Mouse (Mus musculus): ENCODE measurements around the gene Brpf3. TPM values are rescaled to one million over a fixed set of nuclear protein-coding genes. Genes with fewer than 3 reads are reported as not detected.
"Not testable (repeated sequence)": the region's sequence is repeated elsewhere in the genome, so short reads cannot be mapped to it uniquely, and the experiment has no call there.

Brpf3 gene
- total RNA-seq, 2 experiments from 2014 or later, result 23.1 to 24.6 TPM

DNA sequence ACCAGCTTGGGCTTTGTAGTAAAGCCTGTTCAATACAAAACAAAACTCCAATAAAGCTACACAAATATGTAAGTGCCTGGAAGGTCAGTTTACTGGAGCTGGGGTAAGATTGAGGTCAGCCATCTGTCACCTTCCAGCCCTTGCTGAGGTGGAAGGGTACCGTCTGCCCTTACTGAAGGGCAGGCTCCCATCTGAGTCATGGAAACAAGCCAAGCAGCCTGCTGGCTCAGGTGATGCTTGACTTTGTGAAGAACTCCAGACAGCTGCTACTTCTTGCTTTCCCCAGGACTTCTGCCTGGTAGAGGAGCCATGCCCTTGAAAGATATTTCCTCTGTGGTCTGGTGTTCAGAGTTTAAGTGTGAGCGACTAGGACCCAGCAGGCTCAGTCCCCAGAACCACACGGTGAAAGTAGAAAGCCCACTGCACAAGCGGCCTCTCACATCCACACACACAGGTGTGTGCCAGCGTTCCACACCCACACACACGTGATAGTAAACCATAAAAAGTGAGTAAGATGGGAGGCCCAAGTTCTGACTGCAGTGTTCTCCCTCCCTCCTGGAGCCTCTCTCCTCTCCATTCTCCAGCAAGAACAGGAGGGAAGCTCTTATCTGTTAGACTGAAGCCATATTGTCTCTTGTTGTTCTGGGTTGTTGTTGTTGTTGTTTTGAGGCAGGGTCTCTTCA lies 24.6 kb downstream of the Brpf3 start:
- DNase-seq (ENCODE audit: low spot score in 2 of 2), result no peak

- DNase-seq (ENCODE audit: low spot score in 2 of 2), result no peak
Measured at GRCm38 (mm10) chr17:28827665-28828231, 26.9 kb downstream of the Brpf3 start.

DNA sequence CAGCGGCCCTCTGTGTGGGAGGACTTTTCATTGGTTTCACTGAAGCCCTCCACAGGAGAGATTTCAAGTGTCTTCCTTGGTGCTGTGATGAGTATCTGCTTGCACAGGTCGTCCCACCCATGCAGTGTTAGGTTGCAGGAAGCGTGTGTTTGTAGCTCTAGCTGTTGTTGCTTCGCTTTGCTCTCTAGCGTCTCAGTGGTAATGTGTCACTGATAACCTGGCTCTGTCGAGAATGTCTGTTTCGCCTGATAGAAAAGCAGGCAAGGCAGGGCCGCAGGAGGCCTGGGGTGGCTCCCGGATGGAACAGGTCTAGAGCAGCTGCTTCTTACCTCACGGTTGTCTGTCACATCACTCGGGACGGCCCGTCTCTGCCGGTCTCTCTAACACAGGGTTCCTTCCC lies 28.2 kb downstream of the Brpf3 start:
- DNase-seq (ENCODE audit: low spot score in 2 of 2), result no peak

GRCm38 (mm10) chr17:28831065-28831464 lies 30.2 kb downstream of the Brpf3 start:
- no peak for DNase-seq (ENCODE audit: low spot score in 2 of 2)

- no peak for DNase-seq (ENCODE audit: low spot score in 2 of 2)
Measured at GRCm38 (mm10) chr17:28832040-28832439, 31.1 kb downstream of the Brpf3 start.

DNA sequence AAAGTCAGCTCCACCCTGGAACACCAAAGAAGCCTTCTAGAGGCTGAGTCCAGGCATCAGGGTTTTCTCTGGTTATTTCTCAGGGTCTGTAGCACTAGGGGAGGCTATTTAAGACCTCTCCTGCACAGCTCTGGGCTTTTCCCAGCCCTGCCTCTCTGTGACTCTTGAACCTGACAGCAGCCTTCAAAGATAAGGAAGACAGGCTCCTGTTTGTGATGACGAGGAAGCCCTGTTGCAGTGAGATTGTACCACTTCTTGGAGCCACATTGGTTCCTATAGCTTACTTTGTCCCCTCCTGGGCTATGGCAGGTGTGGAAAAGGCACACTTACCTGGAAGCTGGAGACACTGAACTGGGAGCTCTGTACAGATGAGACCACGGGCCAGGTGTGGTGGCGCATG lies 32.0 kb downstream of the Brpf3 start:
- DNase-seq (ENCODE audit: low spot score in 2 of 2), result no peak

GRCm38 (mm10) chr17:28834676-28835075 lies 33.8 kb downstream of the Brpf3 start:
- DNase-seq (ENCODE audit: low spot score in 2 of 2), result no peak

DNA sequence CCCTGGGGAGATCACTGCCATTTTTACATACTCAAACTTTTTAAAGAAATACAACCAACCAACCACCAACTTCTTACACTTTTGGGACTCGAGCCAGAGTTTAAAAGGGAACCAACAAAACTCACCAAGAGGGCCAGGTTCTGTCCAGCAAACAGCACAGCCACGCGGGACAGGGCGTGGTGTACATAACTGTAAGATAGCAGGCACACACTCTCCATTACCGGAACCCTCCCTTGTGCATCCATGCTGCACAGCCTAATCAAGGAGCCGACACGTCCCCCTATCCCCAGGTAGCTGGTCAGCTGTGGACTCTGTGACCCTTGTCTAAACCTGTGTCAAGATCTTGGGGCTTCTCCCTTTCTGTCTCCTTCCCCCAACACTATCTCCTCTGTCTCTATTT lies 37.0 kb downstream of the Brpf3 start:
- DNase-seq (ENCODE audit: low spot score in 2 of 2), result no peak

- not testable (repeated sequence) for DNase-seq (ENCODE audit: low spot score in 2 of 2)
Measured at GRCm38 (mm10) chr17:28841947-28842346, 41.1 kb downstream of the Brpf3 start.

DNA sequence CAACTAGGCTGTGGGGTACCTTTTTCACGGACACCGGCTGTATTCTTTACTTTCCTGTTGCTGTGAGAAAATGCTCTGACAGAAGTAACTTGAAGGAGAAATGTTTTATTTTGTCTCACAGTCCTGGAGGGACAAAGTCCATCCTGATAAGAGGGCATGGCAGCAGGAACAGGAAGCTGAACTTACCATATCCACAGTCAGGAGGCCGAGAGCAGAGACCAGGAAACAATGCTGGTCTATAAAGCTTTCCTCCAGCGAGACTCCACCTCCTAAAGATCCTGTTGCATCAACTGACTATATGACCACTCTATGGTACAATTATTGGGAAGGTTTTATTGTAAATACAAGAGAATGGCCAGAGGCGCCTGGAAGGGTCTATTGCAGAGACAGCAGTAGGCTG lies 42.8 kb downstream of the Brpf3 start:
- no peak for DNase-seq (ENCODE audit: low spot score in 2 of 2)

- DNase-seq (ENCODE audit: low spot score in 2 of 2), result no peak
Measured at GRCm38 (mm10) chr17:28846974-28847617, 46.2 kb downstream of the Brpf3 start.

DNA sequence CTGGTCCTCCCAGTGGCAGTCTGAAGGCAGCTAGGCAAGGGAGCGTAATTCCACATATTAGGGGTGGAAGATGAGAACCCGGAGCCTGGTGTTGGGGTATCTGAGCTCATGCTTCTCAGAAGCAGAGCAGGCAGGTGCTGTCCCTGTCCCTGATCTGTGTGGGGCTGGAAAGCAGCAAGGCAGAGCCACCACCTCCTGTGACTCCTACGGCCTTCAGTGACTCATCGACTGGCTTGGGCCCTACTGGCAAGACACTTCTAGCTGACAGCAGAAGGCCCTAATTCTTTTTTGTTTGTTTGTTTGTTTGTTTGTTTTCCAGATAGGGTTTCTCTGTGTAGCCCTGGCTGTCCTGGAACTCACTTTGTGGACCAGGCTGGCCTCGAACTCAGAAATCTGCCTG lies 49.6 kb downstream of the Brpf3 start:
- no peak for DNase-seq (ENCODE audit: low spot score in 2 of 2)

- DNase-seq (ENCODE audit: low spot score in 2 of 2), result no peak
Measured at GRCm38 (mm10) chr17:28854377-28854776, 53.5 kb downstream of the Brpf3 start.

GRCm38 (mm10) chr17:28855166-28855885 lies 54.4 kb downstream of the Brpf3 start:
- no peak for DNase-seq (ENCODE audit: low spot score in 2 of 2)

DNA sequence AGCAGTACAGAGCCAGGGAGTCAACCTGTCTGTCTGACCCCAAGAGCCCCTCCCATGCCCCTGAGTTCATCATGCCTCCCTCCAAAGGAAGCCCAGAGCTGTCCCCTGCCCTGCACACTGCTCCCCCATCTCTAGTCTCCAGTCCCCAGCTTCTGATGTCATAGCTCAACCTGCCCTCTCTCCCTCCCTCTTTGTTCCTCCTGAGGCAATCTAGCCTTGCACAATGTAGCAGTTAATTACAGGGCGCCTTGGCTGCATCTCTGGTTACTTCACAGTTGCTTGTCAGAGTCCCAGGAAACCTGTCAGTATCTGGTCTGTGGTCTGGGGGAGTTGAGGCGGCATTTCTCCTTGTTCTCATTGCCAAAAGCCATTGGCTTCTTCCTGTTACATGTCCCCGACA lies 55.1 kb downstream of the Brpf3 start:
- no peak for DNase-seq (ENCODE audit: low spot score in 2 of 2)

- DNase-seq (ENCODE audit: low spot score in 2 of 2), result no peak
Measured at GRCm38 (mm10) chr17:28858205-28858604, 57.3 kb downstream of the Brpf3 start, which contains the start of gene Pnpla1. Pnpla1 (plus strand) TSS chr17:28858411.

GRCm38 (mm10) chr17:28863926-28864325 lies 63.0 kb downstream of the Brpf3 start:
- DNase-seq (ENCODE audit: low spot score in 2 of 2), result no peak

DNA sequence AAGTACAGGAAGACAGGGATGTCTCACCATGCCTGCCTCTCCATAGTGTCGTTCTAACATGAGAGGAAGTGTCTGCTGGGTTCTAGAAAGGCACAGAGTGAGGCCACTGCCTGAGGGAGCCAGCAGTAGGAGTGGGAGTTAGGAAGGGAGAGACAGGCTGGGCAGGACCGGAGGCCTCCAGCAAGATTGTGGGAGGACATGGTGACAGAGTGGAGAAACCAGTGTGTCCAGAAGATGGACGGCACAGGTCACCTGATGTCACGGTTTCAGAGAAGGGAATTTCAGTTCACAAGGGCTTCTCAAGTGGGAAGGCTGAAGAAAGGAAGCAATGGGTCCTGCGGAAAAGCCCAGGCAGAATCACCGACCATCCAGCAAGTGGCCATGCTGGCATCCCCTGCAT lies 63.6 kb downstream of the Brpf3 start:
- no peak for DNase-seq (ENCODE audit: low spot score in 2 of 2)

DNA sequence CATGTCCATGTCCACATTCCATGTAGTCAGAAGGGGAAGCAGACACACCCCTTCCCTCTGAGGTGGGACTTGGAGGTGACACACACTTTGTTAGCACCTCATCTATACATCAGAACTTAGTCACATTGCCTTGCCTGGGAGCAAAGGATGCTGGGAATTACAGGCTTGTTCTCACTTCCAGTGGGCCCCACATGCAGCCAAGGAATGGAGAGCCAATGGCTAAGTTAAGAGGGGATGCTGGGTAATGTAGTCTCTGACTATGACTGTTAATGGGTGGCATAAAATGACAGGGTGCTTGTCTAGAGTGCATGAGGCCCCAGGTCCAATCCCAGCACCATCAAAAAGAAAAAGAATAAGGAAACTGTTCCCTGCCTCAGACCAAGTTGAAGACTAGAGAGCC lies 66.0 kb downstream of the Brpf3 start:
- no peak for DNase-seq (ENCODE audit: low spot score in 2 of 2)

DNA sequence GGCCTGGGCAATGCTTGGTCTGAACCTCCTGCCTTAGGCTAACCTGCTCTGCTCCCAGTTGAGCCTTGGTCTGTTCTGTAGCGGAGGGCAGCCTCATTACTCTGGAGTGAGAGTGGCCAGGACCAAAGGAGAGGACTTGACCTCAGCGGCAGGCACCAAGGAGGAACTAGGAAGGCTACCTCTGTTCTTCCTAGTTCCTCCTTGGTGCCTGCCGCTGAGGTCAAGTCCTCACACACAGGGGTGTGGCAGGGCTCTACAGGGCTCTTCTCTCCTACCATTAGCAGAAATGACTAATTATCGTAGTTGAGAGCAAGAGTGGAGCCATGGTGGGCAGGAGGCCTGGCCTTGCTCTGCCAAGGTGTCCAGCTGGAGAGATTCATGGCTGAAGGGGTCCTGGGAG lies 66.5 kb downstream of the Brpf3 start:
- no peak for DNase-seq (ENCODE audit: low spot score in 2 of 2)

DNA sequence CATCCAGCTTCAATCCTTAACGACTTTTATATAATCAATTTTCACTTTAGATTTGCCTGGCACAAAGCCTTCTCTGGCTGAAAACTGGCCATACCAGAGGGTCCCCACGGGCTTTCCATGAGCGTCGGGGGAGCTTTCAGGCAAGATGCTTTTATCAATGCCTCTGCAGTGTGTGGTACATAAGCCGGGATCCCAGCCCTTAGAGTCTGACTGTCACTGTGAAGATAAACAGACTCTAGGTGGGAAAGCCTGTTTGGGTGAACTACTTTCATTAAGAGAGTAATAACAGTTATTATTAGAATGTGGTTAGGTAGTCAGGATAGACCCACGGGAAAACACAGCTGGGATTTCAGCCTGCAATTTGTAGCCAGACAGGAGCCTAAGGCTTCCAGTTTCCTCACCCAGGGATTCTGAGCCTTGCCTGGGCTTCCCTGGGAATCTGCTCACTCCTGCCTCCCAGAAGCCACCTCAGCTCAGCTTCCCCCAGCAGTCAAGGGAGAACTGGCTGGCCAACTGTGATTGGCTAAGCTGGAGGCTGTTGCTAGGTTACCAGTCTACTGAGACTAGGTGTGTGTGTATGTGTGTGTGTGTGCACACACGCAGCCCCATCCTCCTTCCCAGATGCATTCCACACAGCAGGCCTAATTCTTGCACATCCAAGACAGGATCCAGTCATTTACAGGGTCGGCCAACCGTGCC lies 68.7 kb downstream of the Brpf3 start:
- no peak for DNase-seq (ENCODE audit: low spot score in 2 of 2)

Measured in gastrocnemius, postnatal 4 days (tissue).